ENCODE assay signal across 14 mouse cellular contexts in genomic region chr7:135721436-135721992, GRCm38 (mm10). TPM values are rescaled to one million over a fixed set of nuclear protein-coding genes. Genes with fewer than 3 reads are reported as not detected.
DNase-seq lines count a peak whose midpoint lies in the region; ATAC-seq and TF ChIP-seq lines count a peak whose summit lies in the region.
"Had no signal": no experiment of that assay in that cellular context is flagged by ENCODE, and none has a peak within 500 bp of the region (broad histone marks: within the 10 kb centered on the region; RNA-seq: fewer than 3 reads in every experiment).

No protein-coding gene starts in this region.

- no peaks in the 10 kb centered on the region for H3K36me3 ChIP-seq in heart, embryonic 16.5 days (ENCODE audit: control insufficient read depth, insufficient read depth)
- no peaks in the 10 kb centered on the region for H3K36me3 ChIP-seq in limb, embryonic 10.5 days
- H3K36me3 ChIP-seq in spleen, adult 2 months (ENCODE audit: control insufficient read depth, insufficient read depth, low read length) = no peaks in the 10 kb centered on the region
- H3K36me3 ChIP-seq: midbrain, embryonic 13.5 days; neural tube, embryonic 15.5 days had no signal

- H3K4me2 ChIP-seq in heart, embryonic 16.5 days (ENCODE audit: low read depth, low read length) = no peak overlapping the region
- H3K4me2 ChIP-seq: midbrain, embryonic 13.5 days; neural tube, embryonic 15.5 days had no signal

- no peak for TF ChIP-seq CTCF in bone marrow, adult 2 months (IDR thresholded peaks at IDR 0.05; ENCODE audit: control insufficient read depth, insufficient read depth, low read length)
- no peak for TF ChIP-seq CTCF in spleen, adult 2 months (IDR thresholded peaks at IDR 0.05; ENCODE audit: extremely low read depth, insufficient read depth, insufficient read length, insufficient replicate concordance)

- WGBS in heart, embryonic 16.5 days = 47% methylated on average over 7 of the region's 7 CpGs
- 53% methylated on average over 7 of the region's 7 CpGs for WGBS in bone marrow, adult 2 months
- WGBS in limb, embryonic 10.5 days = 56% methylated on average over 7 of the region's 7 CpGs
- WGBS in spleen, adult 2 months = 69% methylated on average over 7 of the region's 7 CpGs

- peaks cover 12% of the 10 kb centered on the region for H3K4me1 ChIP-seq in heart, embryonic 16.5 days (ENCODE audit: control insufficient read depth, insufficient read depth, low read length)
- H3K4me1 ChIP-seq in bone marrow, adult 2 months (ENCODE audit: control insufficient read depth, insufficient read depth, low read length) = peaks cover 2% of the 10 kb centered on the region; the same call in 1 of the 2 replicates
- peaks cover 9% of the 10 kb centered on the region for H3K4me1 ChIP-seq in limb, embryonic 10.5 days
- H3K4me1 ChIP-seq in spleen, adult 2 months (ENCODE audit: control insufficient read depth, insufficient read depth, insufficient read length) = no peaks in the 10 kb centered on the region; the same call in 1 of the 2 replicates

- H3K9ac ChIP-seq in heart, embryonic 16.5 days (ENCODE audit: low read length) = no peak overlapping the region
- H3K9ac ChIP-seq: midbrain, embryonic 13.5 days; neural tube, embryonic 15.5 days had no signal

- H3K4me3 ChIP-seq in heart, embryonic 16.5 days (ENCODE audit: low read length) = no peak overlapping the region
- H3K4me3 ChIP-seq in bone marrow, adult 2 months (replicated peaks; ENCODE audit: control insufficient read depth, low read depth, low read length) = peak overlapping the region; percentile 34
- H3K4me3 ChIP-seq in limb, embryonic 10.5 days = no peak overlapping the region
- no peak overlapping the region for H3K4me3 ChIP-seq in spleen, adult 2 months (ENCODE audit: extremely low read depth, insufficient read depth, insufficient read length)
- H3K4me3 ChIP-seq: midbrain, embryonic 13.5 days; neural tube, embryonic 15.5 days had no signal

- ATAC-seq in heart, embryonic 16.5 days (replicated peaks; ENCODE audit: extremely low read depth, insufficient read depth, low FRiP score) = 0 out of 2 replicates have a peak, but pooled peaks have one; percentile 13
- ATAC-seq: midbrain, embryonic 13.5 days had no signal

- intact Hi-C loops in heart, postnatal 10 days (cut with DNase I) = no loop called here

- no peak for DNase-seq in heart, postnatal 10 days
- no peak for DNase-seq in limb, embryonic 10.5 days (ENCODE audit: low spot score)
- no peak for DNase-seq in spleen, adult 2 months (ENCODE audit: low read depth in 1 of 2, low spot score in 2 of 2)
- no peak for DNase-seq in kidney, adult 18-20 months
- DNase-seq in right cerebral cortex, adult 18-20 months = no peak
- no peak for DNase-seq in layer of hippocampus, postnatal 36 days
- DNase-seq: gastrocnemius, postnatal 14 days; heart, postnatal 4 days; lung, adult 2 months; thymus, postnatal 25 days had no signal

- no peaks in the 10 kb centered on the region for H3K27me3 ChIP-seq in heart, embryonic 16.5 days (ENCODE audit: control insufficient read depth, insufficient read depth, low read length)
- H3K27me3 ChIP-seq in limb, embryonic 10.5 days (ENCODE audit: low read depth, poor library complexity, severe bottlenecking) = no peaks in the 10 kb centered on the region
- H3K27me3 ChIP-seq in spleen, adult 2 months (ENCODE audit: control insufficient read depth, insufficient read depth, low read length) = no peaks in the 10 kb centered on the region
- H3K27me3 ChIP-seq: neural tube, embryonic 15.5 days had no signal

- no peak for TF ChIP-seq POLR2A in bone marrow, adult 2 months (IDR thresholded peaks at IDR 0.05; ENCODE audit: borderline replicate concordance, control insufficient read depth, low read depth, low read length)
- TF ChIP-seq POLR2A in spleen, adult 2 months (IDR thresholded peaks at IDR 0.05; ENCODE audit: low read depth, low read length) = no peak

- no peak overlapping the region for H3K27ac ChIP-seq in heart, embryonic 16.5 days (ENCODE audit: low read length)
- H3K27ac ChIP-seq in bone marrow, adult 2 months (ENCODE audit: control insufficient read depth, insufficient read depth, low read depth, low read length, poor library complexity) = peak overlapping the region; percentile 91
- 0 out of 2 replicates have a peak overlapping the region, but pooled peaks have one; percentile 40 for H3K27ac ChIP-seq in limb, embryonic 10.5 days
- H3K27ac ChIP-seq in spleen, adult 2 months (ENCODE audit: insufficient read depth, low read length) = peak overlapping the region; percentile 42; the same call in 1 of the 2 replicates
- H3K27ac ChIP-seq: midbrain, embryonic 13.5 days; neural tube, embryonic 15.5 days had no signal

- H3K9me3 ChIP-seq in heart, embryonic 16.5 days (replicated peaks; ENCODE audit: control insufficient read depth, low read length) = no peaks in the 10 kb centered on the region
- no peaks in the 10 kb centered on the region for H3K9me3 ChIP-seq in limb, embryonic 10.5 days (replicated peaks)
- H3K9me3 ChIP-seq: midbrain, embryonic 13.5 days; neural tube, embryonic 15.5 days had no signal

RNA-seq across cellular contexts. Expression of gene Mki67, which starts 5.4 kb away (rescaled TPM):
- polyA plus RNA-seq in heart, embryonic 16.5 days (2015; fragmentation: Nextera tagmentation; extraction: Ambion mirVana) = 25.1 TPM in 2 replicates
- 10 to 100 TPM; 33.3 to 39.2 TPM for total RNA-seq in heart, postnatal 10 days (2021)
- polyA plus RNA-seq in bone marrow, adult 2 months (2011; ENCODE audit: insufficient read depth, insufficient read length, low replicate concordance, missing spikeins) = 203 and 249 TPM in 2 replicates
- polyA plus RNA-seq in limb, embryonic 10.5 days (2016; fragmentation: Nextera tagmentation; extraction: Ambion mirVana) = 38.4 and 46.9 TPM in 2 replicates
- 4.6 and 5.0 TPM in 2 replicates for polyA plus RNA-seq in spleen, adult 2 months (2012; rRNA removed)
- 1 to 10 TPM; 1.4 to 1.7 TPM for total RNA-seq in layer of hippocampus, postnatal 36 days (2021)
